22 mouse cellular contexts compared by ENCODE assay signal in the genomic region with DNA sequence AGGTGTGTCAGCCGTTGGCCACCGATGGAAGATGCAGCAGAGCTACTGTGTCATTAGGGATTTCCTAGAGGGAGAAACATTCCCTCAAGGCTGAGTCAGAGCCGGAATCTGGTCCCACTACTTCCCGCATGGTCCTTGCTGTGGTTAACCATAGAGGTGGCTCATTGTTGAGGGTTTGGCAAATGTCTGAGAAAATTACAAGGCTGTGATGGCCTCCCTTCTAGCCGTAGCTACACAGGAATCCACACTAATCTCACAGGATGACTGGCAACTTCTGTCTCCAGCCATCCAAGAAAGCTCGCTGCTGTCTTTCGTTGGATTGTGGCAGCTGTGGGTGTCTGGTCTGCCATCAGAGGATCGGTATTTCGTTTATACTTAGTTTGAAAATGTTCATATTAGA. TPM values are rescaled to one million over a fixed set of nuclear protein-coding genes. Genes with fewer than 3 reads are reported as not detected.
A peak's percentile ranks its signal among the peaks of the same experiment; 100 is the strongest.
DNase-seq lines count a peak whose midpoint lies in the region; ATAC-seq and TF ChIP-seq lines count a peak whose summit lies in the region.
"Had no signal": no experiment of that assay in that cellular context is flagged by ENCODE, and none has a peak within 500 bp of the region (broad histone marks: within the 10 kb centered on the region; RNA-seq: fewer than 3 reads in every experiment).

No protein-coding gene starts in this region.

- H3ac ChIP-seq in C2C12 (ENCODE audit: control insufficient read depth, insufficient read length, low read depth), result no peak overlapping the region

- H3K27me3 ChIP-seq in C2C12 (ENCODE audit: control insufficient read depth, insufficient read depth, insufficient read length), result no peaks in the 10 kb centered on the region
- H3K27me3 ChIP-seq in Patski, result no peaks in the 10 kb centered on the region
- H3K27me3 ChIP-seq: forebrain, embryonic 12.5 days; forebrain, embryonic 15.5 days; hindbrain, embryonic 12.5 days; hindbrain, embryonic 15.5 days had no signal

- H3K36me3 ChIP-seq in C2C12 (ENCODE audit: control insufficient read depth, insufficient read depth), result no peaks in the 10 kb centered on the region
- H3K36me3 ChIP-seq: forebrain, embryonic 12.5 days; forebrain, embryonic 15.5 days; heart, embryonic 10.5 days; hindbrain, embryonic 12.5 days; hindbrain, embryonic 15.5 days had no signal

- no peak overlapping the region for H3K4me3 ChIP-seq in C2C12 (ENCODE audit: insufficient read depth, poor library complexity, severe bottlenecking)
- H3K4me3 ChIP-seq: forebrain, embryonic 12.5 days; forebrain, embryonic 15.5 days; heart, embryonic 10.5 days; hindbrain, embryonic 12.5 days; hindbrain, embryonic 15.5 days had no signal

- H3K79me2 ChIP-seq in C2C12 (ENCODE audit: control insufficient read depth, insufficient read depth), result no peaks in the 10 kb centered on the region

- in situ Hi-C loops in Patski (cut with MboI; ENCODE audit: low pct_unique_long_range_greater_than_20kb), result no loop called here

- TF ChIP-seq CTCF in C2C12 (IDR thresholded peaks at IDR 0.05; ENCODE audit: control insufficient read depth, insufficient read depth, insufficient read length) (no peak), Patski (IDR thresholded peaks at IDR 0.05) (no peak)

- ATAC-seq in Patski, result peak; percentile 91
- ATAC-seq: activated CD4-positive, CD25-positive, alpha-beta regulatory T cell, adult 4 months; forebrain, embryonic 15.5 days; intestine, postnatal 0 days had no signal

- H3K79me3 ChIP-seq in C2C12 (ENCODE audit: low read depth), result no peaks in the 10 kb centered on the region

- CTCF ChIA-PET in Patski (lab: Charles Lee), result interaction anchor here (0.7 to 2.8 kb wide), 2 partner anchors 10 to 28 kb away, joined by 3 to 11 read pairs; no protein-coding TSS in a partner anchor

- DNase-seq in 3T3-L1 (ENCODE audit: low read depth, low spot score) (peak; percentile 93), Patski (ENCODE audit: low read depth, low spot score) (peak; percentile 93)
- no peak for DNase-seq in left cerebral cortex, adult 11 months (ENCODE audit: low spot score)
- no peak for DNase-seq in heart, adult 9 months (ENCODE audit: low spot score in 2 of 2)
- DNase-seq in urinary bladder, adult 2 months (ENCODE audit: low spot score), result no peak
- DNase-seq: adrenal gland, adult 8-10 months; adrenal gland, postnatal 36 days; cerebellum, adult 18-20 months; cerebellum, adult 9-10 months; cerebellum, postnatal 14 days; gastrocnemius, postnatal 25 days; heart, adult 18-20 months had no signal

- POLR2A ChIA-PET in Patski (lab: Charles Lee), result interaction anchor here (0.5 kb wide), 1 partner anchor 58 kb away, joined by 3 read pairs; no protein-coding TSS in a partner anchor

TF ChIP-seq in C2C12, 6 proteins besides CTCF, POLR2A, EP300 and RAD21:
- TF ChIP-seq MYOG (IDR thresholded peaks at IDR 0.05; ENCODE audit: control insufficient read depth, extremely low read depth, insufficient read length) (no peak), MAX (IDR thresholded peaks at IDR 0.05) (peak; percentile 66), CEBPB (IDR thresholded peaks at IDR 0.05; ENCODE audit: low read depth) (no peak), FOSL1 (IDR thresholded peaks at IDR 0.05; ENCODE audit: insufficient read depth, low read length, poor library complexity, severe bottlenecking) (peak; percentile 94), MYOD1 (IDR thresholded peaks at IDR 0.05; ENCODE audit: control insufficient read depth, insufficient read length, low read depth) (peak; percentile 69), USF1 (IDR thresholded peaks at IDR 0.05; ENCODE audit: low read depth) (no peak)

RNA-seq across cellular contexts. Expression of gene Dlx2, which starts 42.6 kb away (rescaled TPM):
- 16.0 TPM for polyA plus RNA-seq in C2C12 (2012; fragmentation: generic; extraction: Trizol)
- polyA plus RNA-seq in Patski (2021), result 1.1 TPM
- not detected in 2 replicates for polyA plus RNA-seq in urinary bladder, adult 2 months (2012; rRNA removed)
- polyA plus RNA-seq: activated CD4-positive, CD25-positive, alpha-beta regulatory T cell, adult 4 months; gonadal fat pad, adult 2 months; heart, postnatal 0 days had no signal

Comparison
In these comparisons a context has a peak if more than half of its experiments do, and no peak if none do; other contexts are left out.
1. DNase-seq: peak in 3T3-L1 (single experiment) and Patski (single experiment); none in left cerebral cortex, adult 11 months (single experiment), heart, adult 9 months (0 of 2) and urinary bladder, adult 2 months (single experiment).